Mouse (Mus musculus): ENCODE measurements at regions not wholly inside any gene's neighbourhood (a gene's known extent, or its start where the extent isn't known, plus 50 kb on each side); places are given as distances from the start of the nearest gene placed in this dataset.

DNA sequence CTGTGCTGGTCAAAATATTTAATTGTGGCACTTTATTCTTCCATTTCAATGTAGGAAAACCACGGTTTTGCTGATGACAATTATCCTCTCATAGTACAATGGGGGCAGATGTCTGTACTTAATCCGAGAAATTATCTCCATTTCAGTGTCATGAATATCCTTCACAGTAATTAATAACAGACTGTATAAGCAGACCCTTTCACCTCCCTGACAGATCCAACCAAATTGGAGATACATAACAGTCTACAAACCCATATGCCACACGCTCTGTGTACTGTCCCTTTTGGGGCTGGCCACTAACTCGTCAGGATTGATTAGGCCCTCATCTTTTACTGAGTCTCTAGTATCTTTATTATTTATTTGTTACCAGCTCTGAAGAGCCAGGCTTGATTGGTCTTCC, 212.6 kb upstream of the Igfbp7 start:
- DNase-seq (ENCODE audit: low spot score in 2 of 2): no peak

DNA sequence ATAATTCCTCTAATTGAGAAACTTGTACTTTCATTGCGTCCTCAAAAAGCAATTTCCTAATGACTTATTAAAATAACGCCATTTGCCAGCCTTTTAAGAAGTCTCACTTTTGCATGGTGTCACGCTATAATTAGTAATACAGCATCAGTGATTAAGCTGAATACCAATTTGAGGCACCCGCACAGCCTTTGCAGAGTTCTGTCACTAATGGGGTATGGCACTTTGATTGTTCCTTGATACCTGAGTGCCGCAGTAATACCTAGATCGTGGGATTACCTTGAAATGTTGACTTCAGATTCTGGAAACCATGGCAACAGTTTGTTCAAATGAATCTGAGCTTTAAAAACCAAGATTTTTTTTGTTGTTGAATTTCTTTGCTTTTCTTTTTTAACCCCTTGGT, 202.7 kb upstream of the Igfbp7 start:
- DNase-seq (ENCODE audit: low spot score in 2 of 2): no peak

DNA sequence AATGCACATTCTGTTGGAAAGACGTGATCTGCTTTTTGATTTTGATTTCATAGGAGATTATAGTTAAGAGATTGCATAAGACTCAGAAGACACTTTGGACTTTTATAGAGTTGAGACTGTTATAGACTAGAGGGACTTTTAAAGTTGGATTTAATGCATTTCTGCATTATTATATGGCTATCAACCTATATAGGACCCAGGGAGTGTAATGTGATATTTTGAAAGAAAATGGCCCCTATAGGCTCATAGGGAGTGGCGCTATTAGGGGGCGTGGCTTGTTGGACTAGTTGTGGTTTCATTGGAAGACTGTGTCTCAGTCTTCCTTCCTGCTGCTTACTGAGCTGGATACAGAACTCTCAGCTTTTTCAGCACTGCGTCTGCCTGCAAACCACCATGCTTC, 186.9 kb upstream of the Igfbp7 start:
- DNase-seq (ENCODE audit: low spot score in 2 of 2): no peak

DNA sequence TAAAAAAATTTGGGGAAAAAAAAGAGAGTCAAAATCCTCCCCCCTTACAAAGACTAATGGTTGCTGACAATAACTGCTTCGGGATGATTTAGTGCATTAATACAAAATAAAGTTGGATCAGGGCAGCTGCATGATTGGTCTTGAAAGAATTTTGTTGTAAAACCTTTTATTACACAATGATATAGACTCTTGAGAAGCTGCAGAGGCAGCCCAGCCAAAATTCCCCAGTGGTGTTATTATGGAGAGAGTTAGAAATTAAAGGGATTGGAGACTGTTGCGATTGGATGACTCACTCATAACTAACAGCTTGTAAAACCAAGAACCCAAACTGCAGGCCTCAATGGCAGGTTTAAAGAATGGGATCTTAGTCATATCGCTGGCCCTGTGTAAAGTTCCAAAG, 181.4 kb upstream of the Igfbp7 start:
- no peak for DNase-seq (ENCODE audit: low spot score in 2 of 2)

DNA sequence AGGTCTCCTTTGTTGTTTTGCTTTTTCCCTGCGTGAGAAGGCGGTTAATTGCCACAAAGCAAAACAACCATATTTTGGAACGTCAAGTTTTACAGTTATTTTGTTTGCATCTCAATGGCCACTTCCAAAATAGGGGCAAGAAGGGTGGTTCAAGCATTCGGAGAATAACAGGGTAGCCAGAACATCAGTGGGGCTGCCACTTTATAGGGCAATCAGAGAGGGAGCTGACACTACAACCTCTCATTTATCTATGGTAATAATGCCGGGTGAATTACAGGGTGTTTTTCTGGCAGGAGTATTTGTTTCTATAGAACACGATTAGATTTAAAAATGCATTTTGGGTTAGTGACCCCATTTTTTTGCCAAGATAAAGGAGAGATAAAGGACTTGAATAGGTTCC, 173.9 kb upstream of the Igfbp7 start:
- DNase-seq (ENCODE audit: low spot score in 2 of 2): no peak

DNA sequence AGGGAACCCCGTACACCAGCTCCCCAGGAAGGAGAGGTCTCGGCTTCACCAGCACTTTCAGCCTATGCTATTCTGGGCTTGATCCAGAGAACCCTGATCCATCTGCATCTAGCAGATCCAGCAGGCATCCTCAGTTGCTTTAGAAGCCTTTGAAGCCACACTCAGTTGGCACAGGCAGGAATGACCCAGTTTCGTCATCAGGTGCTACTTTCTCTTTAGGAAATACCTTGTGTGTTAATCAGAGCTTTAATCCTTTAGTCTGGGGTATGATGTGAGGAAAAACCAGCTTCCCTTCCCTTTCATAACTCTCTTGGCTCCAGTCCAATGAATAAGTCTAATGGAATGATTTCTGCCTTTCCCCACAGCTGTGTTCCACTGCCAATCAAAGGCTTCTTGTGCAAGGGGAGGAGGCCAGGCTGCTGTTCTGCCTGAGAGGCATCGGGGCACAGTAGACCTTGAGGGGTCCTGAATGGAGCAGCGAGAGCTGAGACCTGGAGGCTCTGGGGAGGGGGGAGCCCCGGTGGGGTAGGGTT, 173.3 kb upstream of the Igfbp7 start:
- no peak for DNase-seq (ENCODE audit: low spot score in 2 of 2)

DNA sequence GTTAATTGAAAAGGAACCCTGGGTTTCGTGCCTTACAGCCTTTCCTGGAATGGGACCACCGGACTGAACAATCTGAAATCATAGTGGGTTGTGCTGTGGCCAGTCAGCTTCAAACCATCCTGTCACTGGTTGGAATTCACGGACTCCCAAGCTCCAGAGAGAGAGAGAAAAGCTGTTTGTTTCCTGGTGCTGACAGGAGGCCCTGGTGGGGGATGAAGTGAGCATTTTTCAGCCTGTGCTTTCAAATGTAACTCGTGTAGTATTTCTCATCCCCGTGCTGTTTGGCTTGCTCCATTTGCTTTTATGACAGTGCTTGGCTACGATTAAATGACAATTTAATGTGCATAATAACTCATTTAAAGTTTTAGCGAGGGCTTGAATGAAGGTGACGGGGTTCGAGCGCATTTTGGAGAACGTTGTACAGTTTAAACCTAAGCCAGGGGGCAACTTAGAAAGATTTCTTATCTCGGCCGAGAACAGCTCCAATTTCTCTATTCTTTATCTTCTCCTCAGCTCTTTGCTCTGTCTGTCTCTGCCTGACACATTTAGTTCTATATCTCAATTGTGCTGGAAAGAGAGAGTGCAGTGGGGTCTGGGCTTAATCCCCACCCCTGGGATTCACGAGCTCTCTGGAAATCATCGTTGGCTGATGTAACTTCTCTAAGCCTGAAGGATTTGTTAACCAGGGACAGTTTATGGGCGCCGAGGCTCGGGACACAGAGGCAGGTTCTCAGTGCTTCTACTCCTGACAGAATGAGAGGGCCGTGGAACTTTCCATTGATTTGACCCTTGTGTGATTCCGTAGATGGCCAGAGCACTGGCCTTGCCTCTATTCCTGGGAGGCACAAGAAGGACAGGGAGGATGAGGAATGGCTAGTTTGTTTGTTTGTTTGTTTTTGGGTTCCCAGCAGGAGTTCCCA, 172.2 kb upstream of the Igfbp7 start:
- DNase-seq (ENCODE audit: low spot score in 2 of 2): no peak

DNA sequence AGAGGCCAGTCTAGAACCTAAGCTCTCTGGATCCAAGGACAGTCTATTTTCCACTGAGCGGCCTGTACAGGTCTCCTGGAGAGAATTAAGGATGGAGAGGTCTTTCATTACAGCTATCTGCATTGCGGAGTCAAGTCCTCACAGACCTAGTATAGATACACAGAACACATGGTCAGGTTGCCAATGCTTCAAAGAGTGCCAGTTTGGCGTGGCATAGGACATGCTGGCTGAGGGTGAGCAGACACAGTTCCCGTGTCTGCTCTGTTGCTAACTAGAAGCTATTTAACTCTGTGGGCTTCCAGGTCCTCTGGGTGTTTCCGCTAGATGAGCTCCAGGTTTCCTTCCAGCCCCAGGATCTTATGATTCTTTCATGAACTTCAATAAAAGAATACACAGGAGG, 169.0 kb upstream of the Igfbp7 start:
- DNase-seq (ENCODE audit: low spot score in 2 of 2): no peak

DNA sequence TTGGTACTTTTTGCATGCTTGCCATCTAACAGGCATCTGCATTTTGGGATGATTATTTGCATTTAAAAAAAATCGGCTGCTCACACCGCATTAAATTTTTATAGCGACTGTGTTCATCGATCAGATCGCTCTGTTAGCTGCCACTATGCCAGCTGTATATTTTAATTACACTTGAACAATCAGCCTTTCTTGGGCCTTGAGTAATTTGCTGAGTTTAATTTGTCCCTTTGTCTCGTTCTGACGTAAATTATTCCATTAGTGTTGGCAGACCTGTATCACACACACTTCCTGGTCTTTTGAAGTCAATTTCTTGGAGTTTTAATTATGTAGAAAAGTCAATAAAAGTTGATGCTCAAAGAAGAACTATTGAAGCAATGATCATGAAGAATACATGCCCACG, 167.9 kb upstream of the Igfbp7 start:
- DNase-seq (ENCODE audit: low spot score in 2 of 2): no peak

DNA sequence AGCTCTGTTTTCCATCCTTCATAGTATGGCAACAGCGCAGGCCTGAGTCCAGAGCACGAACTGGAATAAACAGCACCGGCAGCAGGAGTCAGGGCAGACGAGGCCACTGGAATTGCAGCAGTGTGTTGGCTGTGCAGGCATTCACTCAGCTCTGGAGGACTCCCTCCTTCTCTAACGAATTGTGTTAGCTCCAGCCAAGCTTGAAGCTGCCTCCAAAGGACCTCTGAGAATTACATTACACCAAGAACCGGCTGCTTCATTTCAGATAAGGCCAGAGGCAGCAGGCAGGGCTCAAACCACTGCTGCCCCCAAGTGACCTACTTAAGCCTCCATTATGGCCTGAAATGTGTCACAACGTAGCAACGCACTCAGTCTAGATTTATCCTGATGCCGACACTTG, 162.5 kb upstream of the Igfbp7 start:
- DNase-seq (ENCODE audit: low spot score in 2 of 2): no peak

DNA sequence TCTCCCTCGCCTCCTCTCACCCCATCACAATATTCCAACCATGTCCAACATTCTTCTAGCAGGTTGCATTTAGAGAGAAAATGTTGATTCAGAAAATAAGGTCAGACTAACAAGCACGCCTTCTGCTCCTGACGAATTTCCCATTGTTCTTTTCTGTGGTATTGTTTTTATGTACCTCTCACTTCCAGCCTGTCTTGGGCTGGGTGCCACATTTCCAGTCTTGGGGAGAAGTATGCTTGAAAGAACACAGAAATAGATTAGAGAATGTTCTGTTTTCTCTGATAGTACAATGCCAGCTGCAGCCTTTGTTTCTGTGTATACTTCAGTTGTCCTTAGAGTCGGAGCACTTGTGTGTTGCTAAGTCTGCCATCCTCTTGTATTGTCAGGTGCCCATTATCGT, 160.3 kb upstream of the Igfbp7 start:
- DNase-seq (ENCODE audit: low spot score in 2 of 2): no peak

DNA sequence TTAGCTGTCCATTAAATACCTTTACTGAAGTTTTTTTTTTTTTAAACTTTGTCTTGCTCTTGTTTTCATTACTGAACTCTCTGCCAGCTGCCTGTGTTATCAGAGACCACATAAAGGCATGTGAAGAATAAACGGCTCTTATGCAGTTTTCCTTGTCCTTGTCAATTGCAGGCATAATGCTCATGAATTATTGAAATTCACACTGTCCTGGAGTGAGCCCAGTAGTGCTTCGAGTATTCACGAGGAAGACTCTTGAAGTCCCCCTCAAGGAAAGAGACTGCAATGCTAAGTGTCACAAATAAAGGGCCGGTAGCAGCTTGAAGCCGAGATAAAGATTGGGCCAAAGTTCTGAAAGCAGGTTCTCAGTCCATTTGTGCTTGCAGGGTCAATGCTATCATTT, 144.7 kb upstream of the Igfbp7 start:
- DNase-seq (ENCODE audit: low spot score in 2 of 2): no peak

DNA sequence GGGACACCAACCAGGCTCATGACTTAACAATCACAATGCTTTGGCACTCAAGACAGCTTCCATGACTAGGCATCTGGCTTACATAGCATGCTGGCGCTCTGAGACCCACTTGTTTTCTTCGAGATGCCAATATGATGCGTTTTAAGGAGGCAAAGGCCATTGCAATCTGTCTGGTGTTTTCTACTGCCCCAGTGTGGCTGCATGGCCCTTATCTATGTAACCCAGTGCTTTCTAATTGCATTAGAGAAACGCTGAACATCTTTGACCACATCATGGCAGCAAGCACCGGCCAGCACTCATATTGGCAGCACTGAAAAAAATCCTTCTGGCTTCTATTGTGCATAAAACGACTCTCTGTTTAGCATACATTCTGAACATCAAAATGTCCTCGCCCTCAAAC, 144.2 kb upstream of the Igfbp7 start:
- DNase-seq (ENCODE audit: low spot score in 2 of 2): no peak

DNA sequence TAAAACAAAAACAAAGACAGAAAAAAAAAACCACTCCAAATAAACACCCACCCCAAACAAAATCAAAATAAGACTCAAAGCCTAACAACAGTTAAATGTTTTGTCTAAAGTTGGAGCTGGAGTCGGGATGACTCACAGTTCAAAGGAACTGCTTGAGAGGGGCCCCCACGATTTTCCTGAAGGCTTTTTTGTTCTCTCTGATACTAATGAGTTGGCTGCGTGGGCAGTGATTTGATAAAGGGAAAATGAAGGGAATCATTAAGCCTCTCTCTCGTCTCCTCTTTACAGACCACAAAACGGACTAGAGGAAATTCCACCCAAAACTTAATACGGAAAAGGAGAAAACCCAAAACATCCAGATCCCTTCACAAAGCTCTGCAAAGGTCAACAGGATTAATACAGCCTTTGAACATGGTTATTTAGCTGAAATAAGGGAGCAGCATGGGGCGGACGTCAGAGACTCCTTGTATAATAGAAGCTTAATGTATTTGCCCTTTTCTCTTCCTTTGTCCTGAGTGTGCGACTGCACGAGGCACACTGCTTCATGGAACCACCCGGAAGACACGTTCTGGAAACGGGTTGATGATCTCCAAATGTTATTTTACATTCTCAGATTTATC, 138.3 kb upstream of the Igfbp7 start:
- no peak for DNase-seq (ENCODE audit: low spot score in 2 of 2)

DNA sequence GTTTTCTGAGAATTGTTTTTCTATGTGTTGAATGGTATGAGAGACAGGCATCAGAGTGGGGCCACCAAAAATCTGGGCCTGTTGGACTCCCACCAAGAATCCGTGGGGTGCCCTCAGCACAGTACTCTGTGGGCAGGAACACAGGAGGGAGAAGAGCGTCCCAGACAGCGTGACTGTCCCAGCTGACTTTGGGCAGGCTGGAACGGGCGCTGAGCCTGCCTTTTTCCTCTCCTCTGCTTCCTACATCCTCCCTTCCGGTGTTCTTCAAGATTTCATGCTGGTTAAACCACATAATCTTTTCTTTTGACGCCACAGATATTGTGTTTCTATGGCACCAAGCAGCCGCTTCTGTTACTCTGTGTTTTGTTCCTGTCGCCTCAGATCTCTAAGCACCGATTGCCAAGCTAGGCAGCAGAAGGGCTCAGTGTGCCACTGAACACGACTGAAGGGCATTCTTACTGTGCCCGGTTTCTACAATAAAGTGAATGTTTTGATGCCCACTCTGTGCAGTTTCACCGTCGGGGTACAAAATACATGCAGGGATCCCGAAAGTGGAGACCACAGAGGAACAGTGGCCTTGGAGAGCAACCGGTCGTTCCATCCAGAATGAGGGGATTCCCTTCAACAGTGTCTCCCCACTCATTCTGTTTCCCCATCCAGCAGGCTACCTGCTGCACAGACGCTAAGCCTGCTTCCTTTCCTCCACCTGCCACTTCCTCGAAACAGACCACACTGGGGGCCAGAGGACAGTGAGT, 124.6 kb upstream of the Igfbp7 start:
- no peak for DNase-seq (ENCODE audit: low spot score in 2 of 2)

DNA sequence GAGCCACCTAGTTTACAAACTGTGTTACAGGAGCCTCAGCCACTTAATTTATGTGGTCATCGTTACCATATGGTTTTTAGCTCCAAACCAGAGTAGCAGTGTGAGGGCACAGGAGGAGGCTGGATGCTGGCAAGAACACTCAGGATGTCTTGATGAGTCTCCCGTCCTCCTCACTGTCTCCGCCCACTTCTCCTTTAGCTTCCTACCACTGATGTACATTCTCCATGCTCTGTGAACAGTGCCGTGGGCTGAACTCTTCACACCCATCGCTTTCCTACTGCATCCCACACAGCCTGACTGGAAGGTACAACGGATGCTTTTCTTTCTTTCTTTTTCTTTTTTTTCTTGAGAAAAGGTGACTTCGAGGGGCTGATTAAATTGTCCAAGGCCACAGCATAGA, 122.5 kb upstream of the Igfbp7 start:
- DNase-seq (ENCODE audit: low spot score in 2 of 2): peak in 1 of 2 experiments; percentile 34

DNA sequence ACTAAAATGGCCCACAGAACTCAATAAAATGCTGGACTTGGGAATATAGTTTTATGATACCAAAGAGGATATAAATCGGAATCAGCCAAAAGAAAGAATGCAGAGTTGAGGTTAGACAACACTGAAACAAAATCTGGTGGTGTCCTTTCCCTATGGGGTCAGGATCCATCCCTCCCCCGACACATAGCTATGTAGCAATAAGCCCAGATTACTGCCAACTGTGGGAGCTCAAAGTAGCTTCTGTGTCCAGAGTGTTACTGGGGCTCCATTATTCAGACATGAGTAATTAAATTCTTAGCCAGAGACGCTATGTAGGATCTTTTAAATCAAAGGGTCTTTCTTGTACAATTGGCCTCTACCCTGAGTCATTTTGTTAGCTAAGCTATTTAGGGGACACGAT, 109.4 kb upstream of the Igfbp7 start:
- no peak for DNase-seq (ENCODE audit: low spot score in 2 of 2)

DNA sequence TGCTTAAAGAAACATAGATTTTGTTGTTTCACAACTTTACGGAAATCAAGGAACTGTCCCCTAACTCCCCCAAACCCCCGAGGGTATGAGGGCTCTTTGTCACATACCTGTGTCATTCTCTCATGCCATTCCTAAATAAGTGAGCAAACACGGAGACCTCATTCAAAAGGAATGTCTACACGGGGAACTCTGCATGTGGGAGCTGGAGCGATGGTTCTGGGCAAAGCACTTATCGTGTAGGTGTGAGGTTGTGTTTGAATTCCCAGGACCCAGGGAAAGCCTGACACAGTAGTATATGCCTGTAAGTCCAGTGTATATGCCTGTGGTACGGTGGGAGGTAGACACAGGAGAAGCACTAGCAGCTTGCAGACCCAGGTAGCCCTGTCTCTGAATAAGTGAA, 107.6 kb upstream of the Igfbp7 start:
- DNase-seq (ENCODE audit: low spot score in 2 of 2): no peak

DNA sequence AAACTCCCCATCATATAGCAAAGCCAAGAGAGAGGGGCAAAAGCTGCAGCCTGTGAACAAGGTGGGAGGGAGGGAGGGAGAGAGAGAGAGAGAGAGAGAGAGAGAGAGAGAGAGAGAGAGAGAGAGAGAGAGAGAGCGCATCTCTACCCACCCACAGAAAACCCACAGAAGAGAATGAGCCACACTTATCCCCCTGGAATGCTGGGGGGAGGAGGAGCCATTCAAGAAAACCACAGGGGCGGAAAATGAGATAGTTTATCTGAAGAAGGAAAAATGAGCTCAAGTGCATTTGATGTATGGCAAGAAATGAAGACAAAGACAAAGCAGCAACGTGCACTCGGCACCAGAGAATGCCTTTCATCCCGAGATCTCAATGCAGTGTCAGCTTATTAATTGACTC, 94.8 kb upstream of the Igfbp7 start:
- no peak for DNase-seq (ENCODE audit: low spot score in 2 of 2)

DNA sequence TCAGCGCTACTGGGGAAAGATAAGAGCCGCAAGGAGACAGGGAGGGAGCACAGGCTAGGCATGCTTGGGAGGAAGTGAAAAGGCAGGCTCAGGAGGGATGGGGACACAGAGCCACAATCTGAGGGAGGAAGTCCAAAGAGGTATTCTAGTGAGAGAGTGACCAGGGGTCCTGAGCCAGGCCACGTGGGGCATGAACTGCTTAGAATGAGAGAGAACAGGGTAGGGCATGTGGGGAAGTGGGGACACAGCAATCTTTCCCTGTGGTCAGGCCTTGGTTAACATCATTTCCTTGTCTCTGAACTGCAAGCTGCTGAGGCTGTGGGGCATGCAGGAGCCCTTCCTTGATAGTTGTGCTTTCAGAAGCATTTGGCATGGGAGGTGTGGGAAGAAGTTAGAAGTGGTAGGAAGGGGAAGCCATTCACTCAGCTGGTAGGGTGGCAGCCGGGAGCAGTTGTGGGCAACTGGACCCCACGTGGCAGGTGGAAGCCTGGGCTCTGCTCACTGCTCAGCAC, 92.2 kb upstream of the Igfbp7 start:
- DNase-seq (ENCODE audit: low spot score in 2 of 2): no peak

DNA sequence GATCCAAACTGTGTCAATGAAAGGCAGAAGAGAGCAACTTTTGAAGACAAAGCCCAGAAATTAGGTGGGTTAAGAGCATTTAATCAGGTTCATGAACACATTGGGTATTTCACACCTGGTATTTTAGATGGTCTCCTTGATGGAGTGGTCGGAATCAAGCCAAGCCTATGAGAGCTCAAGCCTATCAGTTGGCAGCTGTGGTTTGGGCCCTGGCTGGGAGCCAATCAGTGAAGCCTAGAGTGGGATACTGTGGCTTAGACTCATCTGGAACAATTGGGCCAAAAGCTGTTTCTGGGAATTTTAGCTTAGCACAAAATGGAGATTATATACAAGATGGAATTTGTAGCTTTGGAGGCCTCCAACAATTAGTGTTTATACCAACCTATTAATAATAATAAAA, 86.8 kb upstream of the Igfbp7 start:
- DNase-seq (ENCODE audit: low spot score in 2 of 2): no peak

DNA sequence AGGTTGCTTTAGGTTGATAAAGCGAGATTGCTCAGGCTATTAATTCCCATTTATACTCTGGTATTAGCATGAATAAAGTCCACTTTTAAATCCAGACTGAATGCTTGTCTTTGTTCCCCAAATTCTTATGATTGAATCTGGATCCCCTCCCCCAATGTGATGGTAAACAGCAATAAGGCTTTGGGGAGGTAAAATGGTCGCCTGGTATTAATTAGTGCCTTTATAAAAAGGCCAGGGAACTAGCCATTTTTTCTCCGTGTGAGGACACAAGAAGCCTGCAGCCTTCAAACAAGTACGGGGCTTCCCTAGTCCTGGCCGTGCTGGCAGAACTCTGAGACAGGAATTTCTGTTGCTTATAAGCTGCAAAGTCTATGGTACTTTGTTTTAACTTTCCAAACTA, 81.1 kb upstream of the Igfbp7 start:
- DNase-seq (ENCODE audit: low spot score in 2 of 2): no peak
